Mouse (Mus musculus) thymus, postnatal 4 days (tissue): ENCODE measurements around the gene Plcg2.

Source experiments
- DNase-seq: peaks from one replicate; pipeline ENCODE4 v3.0.0; 2021

Gene Plcg2

GRCm38 (mm10) chr8:117639631-117640030 is 141.5 kb downstream of the Plcg2 start:
- DNase-seq: no peak

- no peak for DNase-seq
Observed at GRCm38 (mm10) chr8:117645486-117645885, 147.4 kb downstream of the Plcg2 start.

DNA sequence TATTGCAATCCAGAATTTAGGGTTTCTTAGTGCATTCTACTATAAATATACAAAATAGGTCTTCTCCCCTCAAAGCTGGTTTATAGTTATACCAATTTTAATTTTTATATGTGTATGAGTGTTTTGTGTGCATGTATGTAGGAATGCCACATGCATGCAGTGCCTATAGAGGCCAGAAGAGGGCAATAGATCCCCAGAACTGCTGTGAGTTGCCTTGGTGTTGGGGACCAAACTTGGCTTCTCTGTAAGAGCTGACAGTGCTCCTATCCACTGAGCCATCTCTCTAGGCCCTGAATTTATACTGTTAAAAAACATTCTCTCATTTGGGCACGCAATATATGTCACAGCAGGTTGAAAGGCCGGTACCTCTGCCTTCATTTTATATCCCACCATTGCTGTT is 147.9 kb downstream of the Plcg2 start:
- peak; percentile 61 for DNase-seq

DNA sequence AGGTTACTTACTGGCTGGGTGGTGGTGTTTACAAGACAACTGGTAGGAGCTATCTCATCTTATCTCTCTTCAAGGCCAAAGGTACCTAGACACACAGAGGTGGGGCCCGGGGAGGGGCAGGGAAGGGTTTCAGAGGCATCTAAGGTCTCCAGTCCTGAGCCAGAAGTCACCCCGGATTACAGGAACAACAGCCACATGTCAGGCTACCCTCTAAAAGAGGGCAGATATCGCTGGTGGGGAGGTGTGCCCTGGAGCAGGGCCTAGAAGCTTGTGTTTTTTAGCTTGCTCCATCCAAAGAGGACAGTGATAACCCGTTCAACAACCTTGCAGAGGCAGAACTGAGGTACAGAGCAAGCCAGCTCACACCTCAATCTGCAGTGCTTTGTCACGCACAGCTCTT is 148.3 kb downstream of the Plcg2 start:
- no peak for DNase-seq

- DNase-seq: no peak
Observed at GRCm38 (mm10) chr8:117652318-117652717, 154.2 kb downstream of the Plcg2 start.

DNA sequence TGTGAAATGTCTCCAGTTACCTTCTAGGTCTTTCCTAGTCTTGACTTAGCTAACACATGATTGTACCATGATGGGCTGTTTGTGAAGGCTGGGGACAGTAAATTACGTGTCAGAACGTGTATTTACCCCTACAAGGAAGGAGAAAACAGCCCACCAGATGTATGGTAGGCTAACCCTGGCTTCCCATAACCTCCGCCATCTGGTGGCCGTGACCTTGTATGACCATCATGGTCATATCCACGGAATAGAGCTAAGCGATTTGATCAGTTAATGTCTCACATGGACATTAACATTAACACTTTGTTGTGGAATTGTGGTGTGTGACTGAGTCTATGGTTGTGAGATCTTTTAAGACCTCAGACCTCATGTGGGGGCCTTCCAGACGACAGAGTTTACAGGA is 160.9 kb downstream of the Plcg2 start:
- no peak for DNase-seq

GRCm38 (mm10) chr8:117660358-117661031 is 162.4 kb downstream of the Plcg2 start:
- DNase-seq: no peak

DNA sequence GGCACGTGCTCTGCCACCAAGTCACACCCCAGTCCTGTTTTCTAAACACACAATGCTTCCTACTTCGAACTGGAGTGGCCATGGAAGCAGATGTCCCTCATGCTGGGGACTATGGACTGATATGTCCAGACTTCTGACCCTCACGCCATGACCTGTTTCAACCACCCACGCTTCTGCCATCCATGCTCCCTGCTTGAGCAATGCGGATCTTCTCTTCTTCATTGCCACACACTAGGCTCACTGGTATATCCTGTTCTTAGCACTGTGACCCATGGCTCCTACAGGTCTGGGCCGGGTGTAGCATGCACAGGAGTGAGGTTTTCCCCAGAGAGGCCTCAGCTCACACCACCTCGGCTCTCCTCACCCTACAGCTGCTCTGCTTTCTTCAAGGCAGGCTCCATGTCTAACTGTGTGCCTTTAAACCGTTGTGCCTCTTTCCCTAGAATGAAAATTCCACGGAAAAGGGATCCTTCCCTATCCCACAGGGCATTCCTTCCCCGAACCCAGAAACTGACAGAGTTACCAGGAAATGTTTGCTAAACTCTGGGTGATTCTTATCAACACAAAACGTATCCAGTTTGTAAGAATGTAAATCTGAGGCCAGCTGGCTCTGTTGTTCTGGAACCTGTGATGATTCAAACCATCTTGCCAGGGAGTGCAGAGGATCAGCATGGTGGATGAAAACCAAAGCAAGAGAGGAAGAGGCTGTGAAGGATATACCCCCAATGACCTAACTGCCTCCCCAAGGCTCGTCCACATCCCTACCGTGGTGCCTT is 169.4 kb downstream of the Plcg2 start:
- no peak for DNase-seq

GRCm38 (mm10) chr8:117670461-117670860 is 172.4 kb downstream of the Plcg2 start:
- no peak for DNase-seq

GRCm38 (mm10) chr8:117672558-117672957 is 174.5 kb downstream of the Plcg2 start:
- no peak for DNase-seq

- DNase-seq: peak; percentile 74
Observed at GRCm38 (mm10) chr8:117673430-117673830, 175.3 kb downstream of the Plcg2 start, which contains the start of gene Sdr42e1. Gene Sdr42e1, minus strand, starts transcription at chr8:117673689.

GRCm38 (mm10) chr8:117675171-117675570 is 177.1 kb downstream of the Plcg2 start:
- DNase-seq: no peak

GRCm38 (mm10) chr8:117676460-117676859 is 178.4 kb downstream of the Plcg2 start:
- DNase-seq: no peak

DNA sequence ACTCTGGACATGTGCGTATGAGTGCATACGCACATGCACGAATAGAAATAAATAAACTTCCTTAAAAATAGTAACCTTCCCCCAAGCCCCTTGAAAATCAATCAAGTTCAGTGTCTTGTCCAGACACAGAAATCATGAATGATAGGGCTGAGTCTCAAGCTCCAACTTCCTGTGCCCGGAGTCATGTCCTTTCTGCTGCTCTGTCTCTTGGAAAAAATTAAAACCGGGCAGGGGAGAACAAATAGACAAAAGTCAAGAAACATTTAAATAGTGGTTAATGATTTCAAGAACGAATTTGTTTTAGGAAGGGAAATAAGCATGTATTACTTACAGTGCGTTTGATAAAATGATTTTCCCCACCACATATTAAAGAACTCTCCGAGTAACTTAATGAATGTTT is 178.9 kb downstream of the Plcg2 start:
- no peak for DNase-seq

DNA sequence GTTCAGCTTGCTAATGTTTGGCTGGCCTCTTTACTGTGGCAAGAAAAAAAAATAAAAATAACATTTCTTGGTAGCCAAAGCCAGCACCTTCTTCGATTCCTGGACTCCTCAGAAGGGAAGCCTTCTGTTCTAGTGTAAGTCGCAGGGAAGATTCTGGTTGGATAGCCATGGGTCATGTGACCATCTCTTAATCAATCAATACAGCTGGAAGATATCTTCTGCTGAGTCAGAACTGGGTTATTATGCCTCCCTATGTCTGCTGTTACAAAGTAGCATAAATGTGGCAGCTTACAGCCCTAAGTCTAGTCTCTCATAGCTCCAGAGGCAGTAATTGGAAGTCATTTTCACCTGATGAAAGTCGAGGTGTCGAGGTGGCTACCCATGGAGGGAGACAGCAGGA is 180.6 kb downstream of the Plcg2 start:
- DNase-seq: no peak

DNA sequence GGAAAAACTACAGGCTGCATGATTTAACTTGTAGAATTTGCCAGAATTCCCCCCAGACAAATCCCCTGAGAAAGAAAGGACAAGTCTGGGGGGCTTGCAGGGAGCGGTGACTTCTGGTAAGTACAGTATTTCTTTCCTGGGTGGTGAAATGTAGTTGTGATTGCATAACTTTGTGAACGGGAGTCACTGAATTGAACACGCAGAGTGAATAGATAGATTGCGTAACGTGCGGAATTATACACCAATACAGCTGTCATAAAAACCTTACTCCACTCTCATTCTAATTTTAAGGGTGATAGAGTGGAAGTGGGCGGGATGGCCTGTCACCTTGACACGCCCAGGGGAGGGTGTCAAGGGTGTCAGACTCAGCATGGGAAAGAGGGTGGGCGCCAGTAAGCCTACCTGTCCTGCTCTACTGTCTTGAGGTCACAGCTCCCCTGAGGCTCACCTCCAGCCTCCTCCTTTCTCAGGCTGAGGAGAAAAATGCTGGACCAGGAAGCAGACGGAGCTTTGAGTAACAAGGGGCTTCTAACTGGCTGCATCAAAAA is 185.9 kb downstream of the Plcg2 start:
- DNase-seq: no peak

GRCm38 (mm10) chr8:117684504-117684903 is 186.4 kb downstream of the Plcg2 start:
- DNase-seq: no peak
